Mouse (Mus musculus) stomach, embryonic 16.5 days (tissue): Measurements from ENCODE around the gene Herc1. TPM values are rescaled to one million over a fixed set of nuclear protein-coding genes. Genes with fewer than 3 reads are reported as not detected.

Source experiments
- ATAC-seq: fragments of 200-750 bp; cut with Nextera tagmentation; 2 replicates; pipeline ENCODE4 v1.8.0; 2017; ENCODE audit warnings: moderate number of reproducible peaks, moderate TSS enrichment; ENCODE audit not compliant: insufficient read depth, low FRiP score
- H3K27ac ChIP-seq: fragments of 300-500 bp; sonication (generic); 2 replicates; pipeline ENCODE4 v1.5.1; 2014; ENCODE audit warnings: low read length
- H3K27me3 ChIP-seq: fragments of 300-500 bp; sonication (generic); 2 replicates; pipeline ENCODE4 v1.6.1; 2014; ENCODE audit warnings: low read length, control low read depth, mixed read lengths; ENCODE audit not compliant: control insufficient read depth, insufficient read depth
- H3K36me3 ChIP-seq: fragments of 300-500 bp; sonication (generic); 2 replicates; pipeline ENCODE4 v1.6.1; 2014; ENCODE audit warnings: low read length; ENCODE audit not compliant: control insufficient read depth, insufficient read depth
- H3K4me1 ChIP-seq: fragments of 300-500 bp; sonication (generic); 2 replicates; pipeline ENCODE4 v1.6.1; 2014; ENCODE audit warnings: low read length, control low read depth, mixed read lengths; ENCODE audit not compliant: control insufficient read depth, insufficient read depth
- H3K4me2 ChIP-seq: fragments of 300-500 bp; sonication (generic); 2 replicates; pipeline ENCODE4 v1.6.1; 2014; ENCODE audit warnings: low read depth, low read length, mixed read lengths
- H3K4me3 ChIP-seq: fragments of 300-500 bp; sonication (generic); replicated peaks from 2 replicates; pipeline ENCODE4 v1.5.1; 2014; ENCODE audit warnings: mild to moderate bottlenecking, low read length
- H3K9ac ChIP-seq: fragments of 300-500 bp; sonication (generic); 2 replicates; pipeline ENCODE4 v1.6.1; 2014; ENCODE audit warnings: low read length
- H3K9me3 ChIP-seq: fragments of 300-500 bp; sonication (generic); replicated peaks from 2 replicates; pipeline ENCODE4 v1.6.1; 2016; ENCODE audit warnings: low read length, control low read depth; ENCODE audit not compliant: control insufficient read depth
- WGBS: fragments of 180-500 bp; shearing (Covaris S2); extraction: QIAGEN DNeasy Blood & Tissue Kit; methylation state at CpG from one replicate; pipeline ENCODE4 v1.1.7; 2014; 5-methylcytosine and 5-hydroxymethylcytosine counted together
- polyA plus RNA-seq: library from polyadenylated mRNA; unstranded; fragments of >200 nt; fragmentation: Nextera tagmentation; extraction: Ambion mirVana; gene quantifications from 2 replicates; pipeline ENCODE4 v1.2.1, GENCODE M21; 2015

Gene Herc1
- polyA plus RNA-seq, 1 experiment from 2014 or later, result 22.1 TPM

DNA sequence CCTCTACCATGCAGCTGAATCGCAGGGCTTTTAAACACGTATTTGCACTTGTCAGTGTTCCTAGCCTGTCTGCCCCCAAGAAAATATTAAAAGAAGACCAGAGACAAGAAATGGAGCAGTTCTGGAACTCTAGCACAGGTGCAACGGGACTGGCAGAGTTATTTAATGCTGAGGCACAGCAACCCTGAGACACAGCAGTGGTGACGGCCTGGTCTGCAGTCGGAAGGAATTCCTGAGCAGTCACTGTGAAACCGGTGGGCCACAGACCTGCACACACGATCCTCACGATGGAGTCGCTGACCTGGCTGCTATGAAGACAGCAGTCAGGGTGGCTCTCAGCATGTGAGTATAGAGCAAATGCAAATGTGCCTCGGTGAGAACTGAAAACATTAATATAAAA lies 167.5 kb downstream of the Herc1 start:
- no peak for ATAC-seq
- no peak overlapping the region for H3K27ac ChIP-seq
- 95% methylated on average over 10 of the region's 10 CpGs for WGBS
- no peak overlapping the region for H3K4me2 ChIP-seq
- H3K9ac ChIP-seq, result no peak overlapping the region
- no peaks in the 10 kb centered on the region for H3K9me3 ChIP-seq
- H3K27me3 ChIP-seq, result no peaks in the 10 kb centered on the region
- peaks cover 17% of the 10 kb centered on the region for H3K36me3 ChIP-seq
- no peak overlapping the region for H3K4me3 ChIP-seq
- H3K4me1 ChIP-seq, result peaks cover 26% of the 10 kb centered on the region

DNA sequence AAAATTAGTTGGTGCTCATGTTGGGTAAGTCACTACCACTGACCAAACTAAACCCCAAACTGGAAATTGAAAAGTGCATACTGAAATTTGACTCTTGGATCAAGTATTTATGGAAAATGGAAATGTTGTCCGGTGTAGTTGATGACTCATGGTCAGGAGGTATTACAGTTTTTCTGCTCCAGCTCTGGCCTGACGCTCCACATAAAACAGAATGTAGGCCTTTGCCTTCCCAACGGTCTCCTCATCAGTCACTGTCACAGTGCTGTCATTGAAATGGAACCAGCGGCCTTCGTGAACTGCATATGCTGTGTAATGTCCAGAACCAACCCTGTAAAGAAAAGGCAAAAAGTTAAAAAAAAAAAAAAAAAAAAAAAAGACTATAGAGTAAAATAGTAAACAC lies 168.0 kb downstream of the Herc1 start:
- Histone ChIP-seq H3K36me3 (peaks cover 18% of the 10 kb centered on the region), H3K27ac (no peak overlapping the region), H3K4me2 (no peak overlapping the region), H3K4me3 (no peak overlapping the region), H3K9ac (no peak overlapping the region), H3K27me3 (no peaks in the 10 kb centered on the region), H3K4me1 (peaks cover 22% of the 10 kb centered on the region), H3K9me3 (no peaks in the 10 kb centered on the region)
- 74% methylated on average over 5 of the region's 5 CpGs for WGBS
- ATAC-seq, result no peak

DNA sequence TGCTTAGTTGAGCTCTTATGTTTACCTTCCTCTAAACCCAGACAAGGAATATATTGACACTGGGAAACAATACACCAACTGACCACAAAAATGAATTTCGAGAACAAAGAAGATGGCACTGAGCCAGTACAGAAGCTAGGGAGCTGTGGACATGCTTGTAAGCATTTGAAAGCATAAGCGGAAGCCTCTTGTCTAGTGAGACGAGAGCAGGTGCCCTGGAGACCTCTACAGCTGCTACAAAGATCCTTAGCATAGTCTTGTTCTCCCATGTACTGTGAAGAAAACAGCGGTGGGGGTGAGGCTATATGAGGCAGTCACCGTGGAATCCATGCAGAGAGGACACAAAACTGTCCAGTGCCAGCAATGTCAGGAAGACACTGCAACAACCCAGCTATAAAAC lies 168.7 kb downstream of the Herc1 start:
- no peak overlapping the region for H3K9ac ChIP-seq
- no peak overlapping the region for H3K4me3 ChIP-seq
- peaks cover 19% of the 10 kb centered on the region for H3K36me3 ChIP-seq
- H3K27me3 ChIP-seq, result no peaks in the 10 kb centered on the region
- H3K9me3 ChIP-seq, result no peaks in the 10 kb centered on the region
- H3K4me2 ChIP-seq, result no peak overlapping the region
- H3K4me1 ChIP-seq, result peaks cover 15% of the 10 kb centered on the region
- 0 out of 2 replicates have a peak overlapping the region, but pooled peaks have one; percentile 24 for H3K27ac ChIP-seq
- ATAC-seq, result no peak
- 60% methylated on average over 5 of the region's 5 CpGs for WGBS

DNA sequence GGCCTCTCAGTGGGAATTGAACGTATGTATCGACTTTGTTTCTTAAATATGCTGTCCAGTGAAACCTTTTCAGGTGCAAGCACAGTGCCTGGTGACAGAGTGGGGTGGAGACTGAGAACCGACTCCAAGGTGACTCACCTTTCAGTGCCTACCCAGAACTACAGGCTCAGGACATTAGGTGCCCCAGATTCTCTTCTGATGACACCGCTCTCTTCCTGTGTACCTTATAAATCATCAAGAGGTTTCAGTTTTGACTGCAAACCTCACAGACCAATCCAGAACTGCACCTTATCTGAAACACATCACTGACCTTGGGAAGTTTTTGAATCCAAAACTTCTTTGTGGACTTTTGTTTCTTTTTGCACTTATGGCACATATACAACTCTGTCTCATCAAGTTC lies 170.0 kb downstream of the Herc1 start:
- Histone ChIP-seq H3K4me1 (peaks cover 1% of the 10 kb centered on the region; the same call in 1 of the 2 replicates), H3K27me3 (no peaks in the 10 kb centered on the region), H3K9me3 (no peaks in the 10 kb centered on the region), H3K27ac (no peak overlapping the region), H3K4me2 (no peak overlapping the region), H3K36me3 (peaks cover 20% of the 10 kb centered on the region), H3K9ac (no peak overlapping the region), H3K4me3 (no peak overlapping the region)
- 88% methylated on average over 4 of the region's 4 CpGs for WGBS
- no peak for ATAC-seq

DNA sequence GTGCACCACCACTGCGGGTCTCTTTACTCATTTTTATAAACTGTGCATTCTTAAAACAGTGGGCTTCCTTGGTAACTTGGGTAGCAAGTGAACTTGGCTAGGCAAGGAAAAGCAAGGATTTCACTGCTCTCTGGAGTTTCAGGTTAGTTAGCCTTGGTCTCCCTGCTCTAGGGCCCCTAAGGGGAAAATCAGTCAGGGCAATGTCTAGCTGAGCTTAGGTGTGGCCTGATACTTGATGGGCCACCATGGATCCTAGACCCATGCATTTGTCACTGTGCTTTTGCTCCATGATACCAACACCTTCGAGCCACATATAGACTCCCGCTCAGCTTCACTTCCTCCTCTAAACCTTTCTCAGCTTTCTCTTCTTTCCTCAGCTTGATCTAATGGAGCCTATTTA lies 171.3 kb downstream of the Herc1 start:
- no peaks in the 10 kb centered on the region for H3K9me3 ChIP-seq
- H3K27ac ChIP-seq, result no peak overlapping the region
- no peak overlapping the region for H3K4me3 ChIP-seq
- peaks cover 24% of the 10 kb centered on the region for H3K36me3 ChIP-seq
- 95% methylated on average over 3 of the region's 3 CpGs for WGBS
- ATAC-seq, result no peak
- H3K4me2 ChIP-seq, result no peak overlapping the region
- no peak overlapping the region for H3K9ac ChIP-seq
- no peaks in the 10 kb centered on the region for H3K27me3 ChIP-seq
- no peaks in the 10 kb centered on the region for H3K4me1 ChIP-seq

DNA sequence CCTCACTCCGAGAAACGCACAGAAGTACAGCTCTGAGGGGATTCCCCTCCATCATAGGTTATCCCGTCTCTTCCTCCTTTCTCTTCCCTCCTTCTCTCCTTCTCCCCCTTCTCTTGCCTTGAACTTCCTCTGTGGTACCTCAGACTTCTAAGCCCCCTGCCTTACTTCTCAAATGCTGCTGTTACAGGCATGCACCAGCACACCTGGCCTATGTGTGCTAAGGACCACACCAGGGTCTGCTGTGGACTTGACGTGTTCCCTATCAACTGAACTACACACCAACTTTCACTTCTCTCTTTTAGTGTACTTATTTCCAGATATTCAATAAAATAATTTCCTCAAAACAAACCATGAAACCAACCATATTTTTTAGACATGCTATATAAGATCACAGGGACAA lies 192.5 kb downstream of the Herc1 start:
- H3K36me3 ChIP-seq, result peaks cover 10% of the 10 kb centered on the region; the same call in 1 of the 2 replicates
- no peaks in the 10 kb centered on the region for H3K4me1 ChIP-seq
- WGBS, result 80% methylated on average over 4 of the region's 4 CpGs
- no peaks in the 10 kb centered on the region for H3K9me3 ChIP-seq
- ATAC-seq, result no peak
- H3K9ac ChIP-seq, result no peak overlapping the region
- no peaks in the 10 kb centered on the region for H3K27me3 ChIP-seq
- no peak overlapping the region for H3K4me2 ChIP-seq
- no peak overlapping the region for H3K27ac ChIP-seq
- no peak overlapping the region for H3K4me3 ChIP-seq

Other genes with a start within 250 kb of the Herc1 start
- gene Snx1, start 223.9 kb upstream of the Herc1 start, polyA plus RNA-seq, result 121 and 122 TPM in 2 replicates
- 144 and 158 TPM in 2 replicates for gene Ciao2a, start 223.8 kb upstream of the Herc1 start, polyA plus RNA-seq
- 7.6 and 10.2 TPM in 2 replicates for gene Dapk2, start 192.2 kb upstream of the Herc1 start, polyA plus RNA-seq
- gene Fbxl22, start 164.1 kb downstream of the Herc1 start, polyA plus RNA-seq, result 26.6 and 27.1 TPM in 2 replicates
- gene Usp3, start 242.7 kb downstream of the Herc1 start, polyA plus RNA-seq, result 54.5 and 65.1 TPM in 2 replicates